Mouse (Mus musculus): ENCODE measurements at regions not wholly inside any gene's neighbourhood (a gene's known extent, or its start where the extent isn't known, plus 50 kb on each side); places are given as distances from the start of the nearest gene placed in this dataset.

- TF ChIP-seq CTCF (IDR thresholded peaks at IDR 0.05; ENCODE audit: low read depth, low read length) = no peak
- no peak for TF ChIP-seq POLR2AphosphoS5 (IDR thresholded peaks at IDR 0.05; ENCODE audit: insufficient replicate concordance, low read depth, low read length)
- TF ChIP-seq TAL1 (conservative IDR thresholded peaks at IDR 0.05; ENCODE audit: low read depth, low read length) = no peak
Measured at GRCm38 (mm10) chr15:97517926-97518325, 187.7 kb downstream of the Rpap3 start.
